ENCODE assay signal across 19 mouse cellular contexts in the genomic region with DNA sequence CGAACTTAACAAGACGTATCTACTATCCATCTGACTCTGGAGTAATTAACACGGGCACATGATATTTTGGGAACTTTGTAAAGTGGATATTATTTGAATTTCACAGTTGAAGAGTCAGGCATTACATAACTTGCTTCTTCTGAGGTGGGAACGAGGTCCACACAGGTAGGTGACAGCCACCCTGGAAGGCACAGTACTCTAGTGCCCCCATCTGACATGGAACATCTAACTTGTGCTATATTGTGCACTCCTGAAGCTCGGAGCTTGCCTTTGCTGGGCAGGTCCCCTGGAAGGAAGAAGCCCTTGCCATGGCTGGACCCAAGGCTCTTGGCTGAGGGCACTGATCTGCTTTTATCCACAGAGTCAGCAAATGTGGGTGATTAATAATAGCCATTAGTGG.
DNase-seq lines count a peak whose midpoint lies in the region; ATAC-seq and TF ChIP-seq lines count a peak whose summit lies in the region.
"Had no signal": no experiment of that assay in that cellular context is flagged by ENCODE, and none has a peak within 500 bp of the region (broad histone marks: within the 10 kb centered on the region; RNA-seq: fewer than 3 reads in every experiment).

No protein-coding gene starts in this region.

- peaks cover 15% of the 10 kb centered on the region for H3K4me1 ChIP-seq in kidney, embryonic 16.5 days (ENCODE audit: insufficient read depth, low read length)
- H3K4me1 ChIP-seq in lung, adult 2 months (ENCODE audit: control insufficient read depth, insufficient read depth, low read length) = peaks cover under 1% of the 10 kb centered on the region
- H3K4me1 ChIP-seq: forebrain, embryonic 15.5 days; hindbrain, embryonic 15.5 days had no signal

- CTCF ChIA-PET in Patski (lab: Charles Lee) = no interaction called here

- no peak overlapping the region for H3K9ac ChIP-seq in kidney, embryonic 16.5 days (replicated peaks; ENCODE audit: low read length)
- H3K9ac ChIP-seq: embryonic facial prominence, embryonic 12.5 days; forebrain, embryonic 15.5 days; heart, embryonic 12.5 days; hindbrain, embryonic 15.5 days had no signal

- no peak for ATAC-seq in kidney, embryonic 16.5 days (ENCODE audit: low FRiP score, low TSS enrichment)
- ATAC-seq in Patski = no peak
- ATAC-seq: activated CD4-positive, CD25-positive, alpha-beta regulatory T cell, adult 4 months; forebrain, embryonic 15.5 days had no signal

- in situ Hi-C loops in Patski (cut with MboI; ENCODE audit: low pct_unique_long_range_greater_than_20kb) = no loop called here

- no peak overlapping the region for H3K4me3 ChIP-seq in kidney, embryonic 16.5 days (ENCODE audit: low read length)
- no peak overlapping the region for H3K4me3 ChIP-seq in lung, adult 2 months (replicated peaks; ENCODE audit: extremely low read depth, low read depth, low read length)
- H3K4me3 ChIP-seq: embryonic facial prominence, embryonic 12.5 days; forebrain, embryonic 15.5 days; heart, embryonic 12.5 days; hindbrain, embryonic 15.5 days had no signal

- no peak for TF ChIP-seq POLR2A in lung, adult 2 months (IDR thresholded peaks at IDR 0.05; ENCODE audit: borderline replicate concordance, extremely low read depth, low read depth, low read length)

- H3K36me3 ChIP-seq in kidney, embryonic 16.5 days (ENCODE audit: insufficient read depth, low read length) = no peaks in the 10 kb centered on the region
- H3K36me3 ChIP-seq: embryonic facial prominence, embryonic 12.5 days; forebrain, embryonic 15.5 days; G1E; heart, embryonic 12.5 days; hindbrain, embryonic 15.5 days had no signal

- no peaks in the 10 kb centered on the region for H3K9me3 ChIP-seq in kidney, embryonic 16.5 days (ENCODE audit: low read length)
- H3K9me3 ChIP-seq: embryonic facial prominence, embryonic 12.5 days; forebrain, embryonic 15.5 days; G1E; heart, embryonic 12.5 days; hindbrain, embryonic 15.5 days had no signal

- H3K27ac ChIP-seq in kidney, embryonic 16.5 days (ENCODE audit: low read length) = no peak overlapping the region
- H3K27ac ChIP-seq: embryonic facial prominence, embryonic 12.5 days; forebrain, embryonic 15.5 days; hindbrain, embryonic 15.5 days had no signal

- peak; percentile 44 for DNase-seq in kidney, adult 11 months
- DNase-seq in kidney, postnatal 4 days = no peak
- DNase-seq in kidney, postnatal 25 days = peak; percentile 27 to 45
- DNase-seq in A20 (ENCODE audit: low read depth, low spot score) (peak; percentile 37), Patski (ENCODE audit: low read depth, low spot score) (no peak)
- DNase-seq in lung, adult 2 months = no peak
- DNase-seq: adrenal gland, postnatal 14 days; cerebellum, adult 11-12 months; cerebellum, adult 9-10 months; cerebellum, postnatal 25 days; gastrocnemius, postnatal 10 days; heart, postnatal 36 days had no signal

- peak; percentile 13 for TF ChIP-seq CTCF in Patski (IDR thresholded peaks at IDR 0.05)
- TF ChIP-seq CTCF in lung, adult 2 months (IDR thresholded peaks at IDR 0.05; ENCODE audit: insufficient read depth, low read length) = no peak

- WGBS in kidney, embryonic 16.5 days = 83% methylated on average over 5 of the region's 5 CpGs
- 76% methylated on average over 5 of the region's 5 CpGs for WGBS in lung, adult 2 months

- POLR2A ChIA-PET in Patski (lab: Charles Lee) = interaction anchor here (0.6 kb wide), 1 partner anchor 12 kb away, joined by 4 read pairs; no protein-coding TSS in a partner anchor

- H3K27me3 ChIP-seq in kidney, embryonic 16.5 days (ENCODE audit: insufficient read depth, low read length) = no peaks in the 10 kb centered on the region
- H3K27me3 ChIP-seq in Patski = no peaks in the 10 kb centered on the region
- H3K27me3 ChIP-seq: embryonic facial prominence, embryonic 12.5 days; forebrain, embryonic 15.5 days; heart, embryonic 12.5 days; hindbrain, embryonic 15.5 days had no signal

- no peak overlapping the region for H3K4me2 ChIP-seq in kidney, embryonic 16.5 days (replicated peaks; ENCODE audit: low read depth, low read length)
- H3K4me2 ChIP-seq: embryonic facial prominence, embryonic 12.5 days; forebrain, embryonic 15.5 days; heart, embryonic 12.5 days; hindbrain, embryonic 15.5 days had no signal

Comparison
In these comparisons a context has a peak if more than half of its experiments do, and no peak if none do; other contexts are left out.
1. DNase-seq: peak in kidney, adult 11 months (single experiment), kidney, postnatal 25 days (2 of 2) and A20 (single experiment); none in kidney, postnatal 4 days (0 of 2), Patski (single experiment) and lung, adult 2 months (single experiment).